Mouse (Mus musculus): ENCODE results near the gene Rufy1. TPM values are rescaled to one million over a fixed set of nuclear protein-coding genes. Genes with fewer than 3 reads are reported as not detected.

Gene Rufy1
- total and polyA plus RNA-seq, 3 experiments = 17.8 to 18.4 TPM; not detected in 1

DNA sequence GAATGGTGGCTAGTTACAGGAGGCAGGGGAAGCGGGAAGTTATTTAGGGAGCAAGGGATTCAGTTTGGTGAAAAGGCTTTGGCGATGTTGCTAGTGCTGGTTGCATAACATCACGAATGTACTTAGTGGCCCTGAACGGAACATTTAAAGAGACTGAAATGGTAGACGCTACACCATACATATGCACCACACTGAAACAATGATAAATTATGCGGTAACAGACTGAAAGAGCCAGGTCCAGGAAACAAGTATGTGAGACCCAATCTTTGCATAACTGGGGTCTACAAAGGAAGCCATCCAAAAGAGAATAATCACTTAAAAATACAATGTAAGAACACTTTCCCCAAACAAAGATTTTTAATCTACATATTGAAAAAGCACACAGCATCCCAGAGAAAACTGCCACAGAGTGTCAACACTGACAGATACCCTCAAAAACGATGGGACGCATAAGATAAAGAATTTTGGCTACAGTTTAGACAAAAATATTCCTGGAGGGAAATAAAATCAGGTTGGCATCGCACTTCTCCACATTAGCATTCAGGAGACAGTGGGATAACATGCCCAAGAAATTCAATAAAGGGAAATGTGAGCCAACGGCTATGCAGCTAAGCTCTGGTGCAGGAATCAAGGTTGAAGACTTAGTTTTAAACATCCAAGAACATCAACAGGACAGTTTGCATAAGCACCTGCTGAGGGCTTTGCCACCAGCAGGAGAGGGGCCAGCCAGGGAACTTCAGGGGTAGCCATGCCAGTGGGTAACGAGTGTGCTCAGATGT is 41.4 kb upstream of the Rufy1 start:
- no peak overlapping the region for H3K9ac ChIP-seq (ENCODE audit: control insufficient read depth, low read depth, low read length, poor library complexity, severe bottlenecking)
- no peak overlapping the region for H3K4me3 ChIP-seq (ENCODE audit: control insufficient read depth in 1 of 2, insufficient read depth in 1 of 2, low read depth in 2 of 2, low read length in 2 of 2)
- no peaks in the 10 kb centered on the region for H3K9me3 ChIP-seq (replicated peaks; ENCODE audit: insufficient read depth, low read length)
- H3K27me3 ChIP-seq (ENCODE audit: control insufficient read depth in 1 of 2, insufficient read depth in 2 of 2, low read length in 2 of 2) = no peaks in the 10 kb centered on the region
- H3K79me2 ChIP-seq (ENCODE audit: control insufficient read depth, insufficient read depth, low read length, poor library complexity) = no peaks in the 10 kb centered on the region
- TF ChIP-seq TCF12 (IDR thresholded peaks at IDR 0.05; ENCODE audit: low read depth, low read length) = no peak
- TF ChIP-seq TAL1 (IDR thresholded peaks at IDR 0.05; ENCODE audit: low read length) = no peak
- TF ChIP-seq MAFK (IDR thresholded peaks at IDR 0.05; ENCODE audit: borderline replicate concordance, low read depth, low read length) = no peak
- TF ChIP-seq RCOR1 (IDR thresholded peaks at IDR 0.05; ENCODE audit: low read depth, low read length) = no peak
- TF ChIP-seq TBP (IDR thresholded peaks at IDR 0.05; ENCODE audit: low read depth, low read length) = no peak
- no peak for TF ChIP-seq SIN3A (IDR thresholded peaks at IDR 0.05; ENCODE audit: low read length)
- TF ChIP-seq RAD21 (IDR thresholded peaks at IDR 0.05; ENCODE audit: low read depth, low read length) = no peak
- no peak for TF ChIP-seq ZC3H11A (IDR thresholded peaks at IDR 0.05; ENCODE audit: low read depth, low read length)
- TF ChIP-seq BHLHE40 (IDR thresholded peaks at IDR 0.05; ENCODE audit: borderline replicate concordance, low read depth, low read length) = no peak
- no peak overlapping the region for H3K27ac ChIP-seq (ENCODE audit: control insufficient read depth, low read depth, low read length)
- no peak for DNase-seq (ENCODE audit: low read depth, low spot score)
- no peaks in the 10 kb centered on the region for H3K4me1 ChIP-seq (ENCODE audit: control insufficient read depth in 1 of 2, insufficient read depth in 2 of 2, low read length in 2 of 2)
- no peaks in the 10 kb centered on the region for H3K36me3 ChIP-seq (ENCODE audit: control insufficient read depth in 1 of 2, insufficient read depth in 2 of 2, low read length in 2 of 2)

GRCm38 (mm10) chr11:50461481-50461880 is 30.6 kb upstream of the Rufy1 start:
- 0 out of 4 replicates have a peak, but pooled peaks cover 0 to 1% of the 10 kb centered on the region in 2 experiments for H3K27me3 ChIP-seq (ENCODE audit: control insufficient read depth in 1 of 2, insufficient read depth in 2 of 2, low read length in 2 of 2)
- no peak overlapping the region for H3K9ac ChIP-seq (ENCODE audit: control insufficient read depth, low read depth, low read length, poor library complexity, severe bottlenecking)

More at GRCm38 (mm10) chr11:50461481-50461880, 30.6 kb upstream of the Rufy1 start:
- no peaks in the 10 kb centered on the region for H3K9me3 ChIP-seq (replicated peaks; ENCODE audit: insufficient read depth, low read length)
- no peak for DNase-seq (ENCODE audit: low read depth, low spot score)
- no peak overlapping the region for H3K4me3 ChIP-seq (ENCODE audit: control insufficient read depth in 1 of 2, insufficient read depth in 1 of 2, low read depth in 2 of 2, low read length in 2 of 2)
- no peak for TF ChIP-seq TCF12 (IDR thresholded peaks at IDR 0.05; ENCODE audit: low read depth, low read length)
- no peak for TF ChIP-seq MEF2A (IDR thresholded peaks at IDR 0.05; ENCODE audit: extremely low read depth, insufficient replicate concordance, low read depth, low read length, poor library complexity, severe bottlenecking)
- TF ChIP-seq USF1 (IDR thresholded peaks at IDR 0.05; ENCODE audit: low read depth, low read length) = no peak
- TF ChIP-seq HCFC1 (IDR thresholded peaks at IDR 0.05; ENCODE audit: low read depth, low read length) = no peak
- TF ChIP-seq NRF1 (IDR thresholded peaks at IDR 0.05; ENCODE audit: insufficient read depth, low read depth, low read length, poor library complexity, severe bottlenecking) = no peak
- TF ChIP-seq UBTF (IDR thresholded peaks at IDR 0.05; ENCODE audit: borderline replicate concordance, insufficient read depth, low read depth, low read length) = no peak
- TF ChIP-seq TAL1 (IDR thresholded peaks at IDR 0.05; ENCODE audit: low read length) = no peak
- no peak for TF ChIP-seq TBP (IDR thresholded peaks at IDR 0.05; ENCODE audit: low read depth, low read length)
- no peak for TF ChIP-seq E2F4 (IDR thresholded peaks at IDR 0.05; ENCODE audit: borderline replicate concordance, low read depth, low read length)
- no peak for TF ChIP-seq ZKSCAN1 (IDR thresholded peaks at IDR 0.05; ENCODE audit: low read depth, low read length)
- TF ChIP-seq ZNF384 (IDR thresholded peaks at IDR 0.05; ENCODE audit: low read depth, low read length) = no peak
- TF ChIP-seq GABPA (IDR thresholded peaks at IDR 0.05; ENCODE audit: low read depth, low read length) = no peak
- no peak for TF ChIP-seq SIN3A (IDR thresholded peaks at IDR 0.05; ENCODE audit: low read length)
- no peak for TF ChIP-seq BHLHE40 (IDR thresholded peaks at IDR 0.05; ENCODE audit: borderline replicate concordance, low read depth, low read length)
- H3K79me2 ChIP-seq (ENCODE audit: control insufficient read depth, insufficient read depth, low read length, poor library complexity) = no peaks in the 10 kb centered on the region
- no peak overlapping the region for H3K27ac ChIP-seq (ENCODE audit: control insufficient read depth, low read depth, low read length)
- no peaks in the 10 kb centered on the region for H3K36me3 ChIP-seq (ENCODE audit: control insufficient read depth in 1 of 2, insufficient read depth in 2 of 2, low read length in 2 of 2)
- no peaks in the 10 kb centered on the region for H3K4me1 ChIP-seq (ENCODE audit: control insufficient read depth in 1 of 2, insufficient read depth in 2 of 2, low read length in 2 of 2)
